Mouse (Mus musculus) cerebellum, adult 2 months (tissue): ENCODE data around the gene Hs3st5.

Experiments used
- CTCF ChIP-seq: fragments of 200-500 bp; IDR thresholded peaks from 2 replicates; pipeline ENCODE4 v1.5.1; 2011; ENCODE audit warnings: low read depth, mild to moderate bottlenecking, control low read depth, low read length, moderate library complexity, borderline replicate concordance; ENCODE audit not compliant: insufficient read depth
- POLR2A ChIP-seq: fragments of 200-500 bp; IDR thresholded peaks from 2 replicates; pipeline ENCODE4 v1.6.1; 2011; ENCODE audit warnings: low read length, control low read depth, borderline replicate concordance; ENCODE audit not compliant: insufficient read depth

GRCm38 (mm10) chr10:36610400-36610799, 103.8 kb downstream of the Hs3st5 start:
- TF ChIP-seq CTCF (no peak), POLR2A (no peak)
